Mouse (Mus musculus): ENCODE data around the gene Frmd6. TPM values are rescaled to one million over a fixed set of nuclear protein-coding genes. Genes with fewer than 3 reads are reported as not detected.
A peak's percentile ranks its signal among the peaks of the same experiment; 100 is the strongest.

Gene Frmd6
- polyA plus RNA-seq, 1 experiment from 2014 or later: 27.8 TPM

- peak within 1 kb of the TSS; percentile 75 for H3K4me2 ChIP-seq (ENCODE audit: low read depth)
- peak; percentile 96 for DNase-seq (ENCODE audit: low spot score)
- WGBS: under 1% methylated on average over 59 of the region's 59 CpGs
- H3K27me3 ChIP-seq (ENCODE audit: control insufficient read depth, insufficient read depth, low read length): no peaks in the 10 kb centered on the region
- H3K4me3 ChIP-seq (ENCODE audit: low read depth, low read length): peak within 1 kb of the TSS; percentile 86
- H3K27ac ChIP-seq (ENCODE audit: low read depth, low read length): peak within 1 kb of the TSS; percentile 72
- peak; percentile 97 for ATAC-seq (ENCODE audit: insufficient read depth, low FRiP score, low TSS enrichment)
- H3K9ac ChIP-seq (ENCODE audit: low read length): peak within 1 kb of the TSS; percentile 73
- H3K4me1 ChIP-seq (ENCODE audit: control insufficient read depth, insufficient read depth, low read length): no peaks in the 10 kb centered on the region; the same call in 1 of the 2 replicates
- H3K36me3 ChIP-seq (ENCODE audit: control insufficient read depth, insufficient read depth, low read length): no peaks in the 10 kb centered on the region
- no peaks in the 10 kb centered on the region for H3K9me3 ChIP-seq (ENCODE audit: control insufficient read depth, low read length)
Observed at GRCm38 (mm10) chr12:70937571-70938384, 112.5 kb downstream of the Frmd6 start, which contains the start of gene Actr10. Gene Actr10 (plus strand): TSS chr12:70937857.

GRCm38 (mm10) chr12:70940806-70941205 lies 115.5 kb downstream of the Frmd6 start:
- H3K36me3 ChIP-seq (ENCODE audit: control insufficient read depth, insufficient read depth, low read length): no peaks in the 10 kb centered on the region; the same call in none of the 2 replicates
- H3K27me3 ChIP-seq (ENCODE audit: control insufficient read depth, insufficient read depth, low read length): no peaks in the 10 kb centered on the region
- H3K9me3 ChIP-seq (ENCODE audit: control insufficient read depth, low read length): no peaks in the 10 kb centered on the region
- no peaks in the 10 kb centered on the region; the same call in 1 of the 2 replicates for H3K4me1 ChIP-seq (ENCODE audit: control insufficient read depth, insufficient read depth, low read length)
- no peak overlapping the region for H3K9ac ChIP-seq (ENCODE audit: low read length)
- H3K4me2 ChIP-seq (ENCODE audit: low read depth): no peak overlapping the region
- 97% methylated on average over 7 of the region's 7 CpGs for WGBS
- DNase-seq (ENCODE audit: low spot score) (no peak), ATAC-seq (ENCODE audit: insufficient read depth, low FRiP score, low TSS enrichment) (no peak)
- no peak overlapping the region for H3K4me3 ChIP-seq (ENCODE audit: low read depth, low read length)
- no peak overlapping the region for H3K27ac ChIP-seq (ENCODE audit: low read depth, low read length)

GRCm38 (mm10) chr12:70944181-70944580 lies 118.9 kb downstream of the Frmd6 start:
- Histone ChIP-seq H3K27me3 (ENCODE audit: control insufficient read depth, insufficient read depth, low read length) (no peaks in the 10 kb centered on the region), H3K4me2 (ENCODE audit: low read depth) (no peak overlapping the region), H3K27ac (ENCODE audit: low read depth, low read length) (no peak overlapping the region), H3K4me3 (ENCODE audit: low read depth, low read length) (no peak overlapping the region), H3K36me3 (ENCODE audit: control insufficient read depth, insufficient read depth, low read length) (no peaks in the 10 kb centered on the region; the same call in none of the 2 replicates), H3K9me3 (ENCODE audit: control insufficient read depth, low read length) (no peaks in the 10 kb centered on the region), H3K9ac (ENCODE audit: low read length) (no peak overlapping the region), H3K4me1 (ENCODE audit: control insufficient read depth, insufficient read depth, low read length) (no peaks in the 10 kb centered on the region)
- no peak for DNase-seq (ENCODE audit: low spot score)
- ATAC-seq (ENCODE audit: insufficient read depth, low FRiP score, low TSS enrichment): no peak
- 97% methylated on average over 5 of the region's 5 CpGs for WGBS

DNA sequence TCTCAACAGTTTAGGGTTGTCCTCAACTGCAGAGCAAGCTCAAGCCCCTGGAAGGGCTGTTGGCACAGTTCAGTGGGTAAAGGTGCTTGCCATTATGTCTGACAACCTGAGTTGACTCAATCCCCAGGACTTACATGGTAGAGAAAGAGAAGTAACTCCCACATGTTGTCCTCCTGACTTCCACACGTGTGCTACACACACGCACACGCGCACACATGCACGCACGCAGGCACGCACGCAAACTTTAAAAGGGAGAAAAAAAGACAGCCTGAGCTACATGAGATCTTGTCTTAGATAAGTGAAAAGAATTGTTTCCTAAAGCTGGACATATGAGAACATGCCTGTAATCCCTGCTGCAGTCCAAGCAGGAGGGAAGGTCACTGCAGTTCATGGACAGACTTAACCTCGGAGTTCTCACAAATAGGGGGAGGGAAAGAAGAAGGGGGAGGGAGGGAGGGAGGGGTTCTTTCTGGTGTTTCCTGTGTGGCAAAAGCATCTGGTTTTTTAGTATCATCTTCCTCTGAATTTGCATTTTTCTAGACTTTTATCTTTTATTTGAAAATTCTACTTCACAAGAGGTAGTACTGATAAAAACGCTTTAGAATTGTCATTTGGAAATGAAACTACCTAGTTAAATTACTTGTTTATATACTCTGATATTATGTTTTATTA lies 121.4 kb downstream of the Frmd6 start:
- Histone ChIP-seq H3K36me3 (ENCODE audit: control insufficient read depth, insufficient read depth, low read length) (no peaks in the 10 kb centered on the region; the same call in none of the 2 replicates), H3K27ac (ENCODE audit: low read depth, low read length) (no peak overlapping the region), H3K9me3 (ENCODE audit: control insufficient read depth, low read length) (no peaks in the 10 kb centered on the region), H3K4me1 (ENCODE audit: control insufficient read depth, insufficient read depth, low read length) (no peaks in the 10 kb centered on the region), H3K4me2 (ENCODE audit: low read depth) (no peak overlapping the region), H3K9ac (ENCODE audit: low read length) (no peak overlapping the region), H3K4me3 (ENCODE audit: low read depth, low read length) (no peak overlapping the region), H3K27me3 (ENCODE audit: control insufficient read depth, insufficient read depth, low read length) (no peaks in the 10 kb centered on the region)
- ATAC-seq (ENCODE audit: insufficient read depth, low FRiP score, low TSS enrichment): no peak
- DNase-seq (ENCODE audit: low spot score): no peak
- 95% methylated on average over 10 of the region's 10 CpGs for WGBS

Other genes starting within 250 kb of the Frmd6 start
- gene Actr10, start 112.3 kb downstream of the Frmd6 start, polyA plus RNA-seq (2014; fragmentation: Nextera tagmentation; extraction: Ambion mirVana): 290 and 299 TPM in 2 replicates
- gene Psma3, start 149.1 kb downstream of the Frmd6 start, polyA plus RNA-seq (2014; fragmentation: Nextera tagmentation; extraction: Ambion mirVana): 640 and 649 TPM in 2 replicates
- 32.6 and 34.4 TPM in 2 replicates for gene Arid4a, start 190.5 kb downstream of the Frmd6 start, polyA plus RNA-seq (2014; fragmentation: Nextera tagmentation; extraction: Ambion mirVana)

Data from neural tube, embryonic 11.5 days (tissue).